Mouse (Mus musculus) colon, adult 2 months (tissue): Measurements from ENCODE around the gene Dap3. TPM values are rescaled to one million over a fixed set of nuclear protein-coding genes. Genes with fewer than 3 reads are reported as not detected.

Experiments used
- polyA plus RNA-seq: library from polyadenylated mRNA; depleted of rRNA; stranded (reverse); fragments of >200 nt; gene quantifications from 2 replicates; pipeline ENCODE4 v1.2.3, GENCODE M21; 2012; rRNA removed

Gene Dap3
- 29.0 and 31.6 TPM in 2 replicates for polyA plus RNA-seq

DNA sequence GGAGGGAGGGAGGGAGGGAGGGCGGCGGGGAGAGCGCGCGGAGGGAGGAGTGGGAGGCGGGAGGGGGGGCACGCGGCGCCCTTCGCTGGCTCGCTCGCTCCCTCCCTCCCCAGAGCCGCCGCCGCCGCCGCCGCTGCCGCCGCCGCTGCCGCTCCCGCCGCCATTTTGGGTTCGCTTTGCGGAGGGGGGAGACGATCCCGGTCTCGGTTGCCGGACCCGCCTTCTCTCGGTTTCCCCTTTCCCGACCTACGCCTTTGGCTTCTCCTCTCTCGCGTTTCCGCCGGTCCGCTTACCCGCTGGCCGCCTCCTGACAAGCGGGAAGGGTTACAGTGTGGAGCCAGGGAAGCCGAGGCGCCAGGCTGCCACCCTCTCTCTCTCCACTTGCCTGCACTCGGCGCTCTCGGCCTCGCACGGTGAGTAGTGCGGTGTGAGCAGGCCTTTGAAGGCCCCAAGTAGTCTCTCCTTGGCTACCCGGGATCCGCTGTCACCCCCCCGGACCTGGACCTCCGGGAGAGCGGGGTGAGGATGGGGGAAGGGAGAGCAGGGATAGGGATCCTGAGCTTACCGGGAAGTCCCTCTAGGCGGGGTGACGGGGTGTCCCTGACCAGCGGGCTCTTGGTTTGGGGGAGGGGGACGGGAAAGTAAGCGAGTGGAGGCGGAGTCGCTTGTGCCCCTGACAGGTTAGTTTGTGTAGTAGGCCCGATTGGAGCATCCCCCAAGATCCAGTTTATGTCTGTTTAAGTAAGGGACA lies at the start of gene Dap3, which contains the start of gene Ash1l:
Gene Dap3 (minus strand): TSS at position 606 of the 751 bp plus-strand sequence.
Gene Ash1l (plus strand): TSS at position 47 of the 751 bp plus-strand sequence.

DNA sequence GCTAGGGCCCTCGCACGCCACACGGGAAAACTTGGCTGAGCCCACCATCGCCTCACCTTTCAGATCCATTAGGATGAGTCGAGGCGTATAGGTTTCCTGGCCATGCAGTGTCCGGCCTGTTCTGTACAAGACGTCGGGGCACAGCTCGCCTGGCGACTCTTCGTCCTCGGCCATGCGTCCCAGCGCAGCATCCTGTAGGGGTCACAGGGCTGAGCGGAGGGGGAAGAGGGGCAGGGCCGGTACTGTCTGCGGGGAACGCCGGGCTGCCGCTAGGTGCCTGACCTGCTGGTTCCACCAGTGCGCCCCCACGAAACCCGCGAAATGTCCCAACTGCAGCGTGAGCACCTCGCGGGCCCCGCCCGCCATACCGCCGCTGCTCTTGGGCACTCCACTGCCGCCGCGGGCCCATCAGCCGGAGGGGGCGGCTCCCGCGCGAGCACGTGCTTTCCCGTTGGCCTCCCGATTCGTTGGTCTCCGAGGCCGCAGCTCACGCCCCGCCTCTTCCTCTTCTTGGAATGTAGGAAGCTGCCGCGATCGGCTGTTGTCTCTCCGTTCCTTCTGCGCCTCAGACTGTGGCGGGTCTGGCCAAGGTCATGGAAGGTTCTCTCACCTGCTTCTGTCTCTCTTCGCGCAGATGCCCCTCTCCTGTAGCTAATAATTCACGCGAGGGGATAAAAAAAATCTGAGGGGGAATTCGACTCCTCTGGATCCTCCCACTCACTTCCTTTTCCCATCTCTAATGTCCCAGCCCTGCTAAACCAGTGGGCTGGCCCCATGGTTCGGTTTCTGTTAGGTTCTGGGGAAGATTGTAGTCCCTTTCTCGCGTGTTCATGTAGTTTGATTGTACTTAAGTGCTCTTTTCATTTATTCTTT lies 37.2 kb downstream of the Dap3 start, which contains the start of gene Msto1:
Gene Msto1 (minus strand): TSS at position 489 of the 873 bp plus-strand sequence.

Other genes starting within 250 kb of the Dap3 start
- 45.6 and 48.8 TPM in 2 replicates for gene Rit1, start 234.3 kb downstream of the Dap3 start, polyA plus RNA-seq
- 5.8 and 6.2 TPM in 2 replicates for gene Syt11, start 176.0 kb downstream of the Dap3 start, polyA plus RNA-seq
- gene Gon4l, start 116.0 kb downstream of the Dap3 start, polyA plus RNA-seq: 9.2 and 11.5 TPM in 2 replicates
- gene Msto1, start 37.2 kb downstream of the Dap3 start, polyA plus RNA-seq: 19.9 and 25.5 TPM in 2 replicates
- 4.8 and 5.0 TPM in 2 replicates for gene Ash1l, start 559 bp downstream of the Dap3 start, polyA plus RNA-seq
- gene Rusc1, start 142.1 kb upstream of the Dap3 start, polyA plus RNA-seq: 51.1 and 73.3 TPM in 2 replicates
- not detected in 2 replicates for gene Gm43738, start 149.9 kb upstream of the Dap3 start, polyA plus RNA-seq
- gene Fdps, start 150.8 kb upstream of the Dap3 start, polyA plus RNA-seq: 109 and 128 TPM in 2 replicates
- 240 and 244 TPM in 2 replicates for gene Pklr, start 185.0 kb upstream of the Dap3 start, polyA plus RNA-seq
- 1.1 and 1.4 TPM in 2 replicates for gene Hcn3, start 209.0 kb upstream of the Dap3 start, polyA plus RNA-seq
- 42.4 and 43.0 TPM in 2 replicates for gene Clk2, start 213.6 kb upstream of the Dap3 start, polyA plus RNA-seq
- gene Scamp3, start 226.3 kb upstream of the Dap3 start, polyA plus RNA-seq: 95.0 and 102 TPM in 2 replicates
- 40.2 and 42.7 TPM in 2 replicates for gene Fam189b, start 232.0 kb upstream of the Dap3 start, polyA plus RNA-seq